Mouse (Mus musculus): ENCODE measurements at regions not wholly inside any gene's neighbourhood (a gene's known extent, or its start where the extent isn't known, plus 50 kb on each side); places are given as distances from the start of the nearest gene placed in this dataset.

DNA sequence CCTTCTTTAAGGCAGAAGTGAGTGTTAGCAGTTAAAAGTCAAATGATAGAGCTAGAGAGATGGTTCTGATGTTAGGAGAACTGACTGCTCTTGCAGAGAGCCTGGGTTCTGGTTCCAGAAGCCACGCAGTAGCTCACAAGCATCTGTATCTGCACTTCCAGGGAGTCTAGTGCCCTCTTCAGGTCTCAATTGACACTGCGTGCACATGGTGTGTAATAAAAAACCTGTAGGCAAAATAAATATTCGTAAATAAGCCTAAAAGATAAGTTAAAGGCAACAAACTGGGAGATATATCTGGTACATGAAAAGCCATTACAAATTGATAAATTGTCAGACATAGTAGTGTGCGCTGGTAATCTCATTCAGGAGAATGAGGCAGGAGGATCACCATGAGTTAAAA lies 133.8 kb upstream of the Csf3r start:
- no peak for ATAC-seq (ENCODE audit: borderline replicate concordance, extremely low read depth, low FRiP score, low TSS enrichment)
- H3K9me3 ChIP-seq, result no peaks in the 10 kb centered on the region
- H3K4me2 ChIP-seq, result no peak overlapping the region
- H3K27ac ChIP-seq, result no peak overlapping the region
- no peaks in the 10 kb centered on the region for H3K27me3 ChIP-seq
- no peak overlapping the region for H3K4me3 ChIP-seq
- H3K9ac ChIP-seq, result no peak overlapping the region
- H3K4me1 ChIP-seq, result no peaks in the 10 kb centered on the region
- no peaks in the 10 kb centered on the region for H3K36me3 ChIP-seq
- WGBS, result 58% methylated on average over 4 of the region's 4 CpGs

DNA sequence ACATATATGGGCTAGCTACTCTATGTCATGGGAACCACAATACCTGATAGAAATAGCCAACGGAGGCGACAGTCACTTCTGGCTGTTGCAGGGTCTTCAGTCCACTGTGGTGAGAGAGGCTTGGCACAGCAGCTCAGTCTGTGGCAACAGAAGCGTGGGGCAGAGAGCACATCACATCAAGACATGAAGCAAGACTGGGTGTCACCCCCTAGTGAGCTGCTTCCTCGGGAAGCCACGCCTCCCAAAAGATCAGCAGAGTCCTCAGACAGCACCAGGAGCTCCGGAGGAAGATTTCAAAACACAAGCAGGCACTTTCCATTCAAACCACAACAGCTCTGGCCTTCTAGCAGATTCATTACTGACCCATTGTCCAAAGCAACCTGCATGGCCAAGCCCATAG lies 131.2 kb upstream of the Csf3r start:
- no peaks in the 10 kb centered on the region for H3K4me1 ChIP-seq
- H3K9ac ChIP-seq, result no peak overlapping the region
- WGBS, result 55% methylated on average over 6 of the region's 6 CpGs
- H3K4me3 ChIP-seq, result no peak overlapping the region
- H3K4me2 ChIP-seq, result no peak overlapping the region
- H3K36me3 ChIP-seq, result no peaks in the 10 kb centered on the region
- ATAC-seq (ENCODE audit: borderline replicate concordance, extremely low read depth, low FRiP score, low TSS enrichment), result no peak
- no peaks in the 10 kb centered on the region for H3K27me3 ChIP-seq
- H3K9me3 ChIP-seq, result no peaks in the 10 kb centered on the region
- H3K27ac ChIP-seq, result no peak overlapping the region

GRCm38 (mm10) chr4:125897707-125898106 lies 126.6 kb upstream of the Csf3r start:
- Histone ChIP-seq H3K36me3 (no peaks in the 10 kb centered on the region), H3K9me3 (no peaks in the 10 kb centered on the region), H3K9ac (no peak overlapping the region), H3K4me2 (no peak overlapping the region), H3K4me3 (no peak overlapping the region), H3K27ac (no peak overlapping the region), H3K27me3 (no peaks in the 10 kb centered on the region), H3K4me1 (no peaks in the 10 kb centered on the region)
- WGBS, result 60% methylated on average over 2 of the region's 2 CpGs
- 0 out of 2 replicates have a peak, but pooled peaks have one; percentile 37 for ATAC-seq (ENCODE audit: borderline replicate concordance, extremely low read depth, low FRiP score, low TSS enrichment)

DNA sequence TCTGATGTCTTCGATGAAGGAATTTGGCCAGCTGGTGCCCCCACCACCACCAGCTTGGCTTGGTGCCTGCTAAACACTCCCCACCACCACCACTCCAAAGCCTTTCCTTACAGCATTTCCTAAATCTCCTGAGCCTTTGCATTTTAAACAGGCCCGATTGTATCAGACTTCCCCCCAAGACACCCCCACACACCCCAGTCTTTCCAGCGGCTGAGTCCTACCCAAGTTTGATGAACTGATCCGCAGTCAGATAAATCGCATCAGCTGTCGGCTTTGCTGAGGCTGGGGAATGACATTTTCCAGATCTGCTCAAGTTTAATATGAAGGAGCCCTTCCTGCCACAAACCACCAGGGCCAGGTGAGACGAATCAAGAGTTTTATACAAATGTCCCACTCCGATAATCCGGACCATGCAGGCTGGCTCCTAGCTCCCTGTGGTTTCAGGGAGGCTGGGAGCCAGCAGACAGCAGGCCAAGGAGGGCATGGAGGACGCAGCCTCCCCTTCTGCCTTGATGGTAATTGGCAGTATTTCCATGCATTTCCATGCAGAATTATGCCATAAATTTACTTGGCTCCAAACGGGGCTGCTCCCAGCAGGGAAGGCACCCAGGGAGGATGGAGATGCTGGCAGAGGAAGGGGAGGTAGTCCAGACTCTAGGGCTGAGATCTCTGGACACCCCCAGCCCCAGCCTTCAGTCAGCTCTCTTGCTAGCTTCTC lies 125.6 kb upstream of the Csf3r start:
- no peaks in the 10 kb centered on the region for H3K27me3 ChIP-seq
- no peak overlapping the region for H3K9ac ChIP-seq
- no peak for ATAC-seq (ENCODE audit: borderline replicate concordance, extremely low read depth, low FRiP score, low TSS enrichment)
- no peaks in the 10 kb centered on the region for H3K4me1 ChIP-seq
- H3K36me3 ChIP-seq, result no peaks in the 10 kb centered on the region
- H3K9me3 ChIP-seq, result no peaks in the 10 kb centered on the region
- no peak overlapping the region for H3K27ac ChIP-seq
- WGBS, result 47% methylated on average over 11 of the region's 11 CpGs
- H3K4me3 ChIP-seq, result no peak overlapping the region
- H3K4me2 ChIP-seq, result no peak overlapping the region

DNA sequence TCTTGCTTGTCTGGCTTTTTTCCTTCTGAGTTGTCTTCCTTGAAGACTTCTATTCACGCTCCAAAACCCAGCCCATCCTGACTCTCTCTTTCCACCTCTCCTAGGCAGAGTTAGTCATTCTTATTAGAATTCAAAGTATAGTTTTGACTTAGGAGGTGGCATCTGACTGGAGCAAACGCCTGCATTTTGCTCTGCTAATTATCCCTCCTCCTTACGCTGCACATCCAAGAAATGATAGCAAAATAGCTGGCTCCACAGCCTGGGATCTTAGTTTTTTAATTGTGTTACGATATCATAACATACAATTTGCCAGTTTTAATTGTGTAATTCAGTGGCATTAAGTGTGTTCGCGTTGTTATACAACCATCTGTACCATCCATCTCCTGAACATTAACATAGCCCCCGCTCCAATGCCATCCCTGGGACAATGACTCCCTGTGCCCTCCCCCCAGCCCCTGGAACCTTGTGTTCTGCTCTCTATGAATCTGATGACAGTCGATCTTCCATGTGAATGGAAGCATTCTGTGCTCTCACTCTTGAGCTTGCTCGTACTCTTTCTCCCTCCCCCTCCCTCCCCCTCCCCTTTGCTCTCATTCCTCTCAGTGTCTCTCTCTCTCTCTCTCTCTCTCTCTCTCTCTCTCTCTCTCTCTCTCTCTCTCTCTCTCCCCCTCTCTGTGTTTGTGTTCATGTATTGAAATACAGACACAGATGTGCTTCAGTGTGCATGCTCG lies 122.6 kb upstream of the Csf3r start:
- no peaks in the 10 kb centered on the region for H3K4me1 ChIP-seq
- ATAC-seq (ENCODE audit: borderline replicate concordance, extremely low read depth, low FRiP score, low TSS enrichment), result no peak
- 71% methylated on average over 10 of the region's 10 CpGs for WGBS
- no peaks in the 10 kb centered on the region for H3K36me3 ChIP-seq
- no peak overlapping the region for H3K27ac ChIP-seq
- no peaks in the 10 kb centered on the region for H3K9me3 ChIP-seq
- H3K4me3 ChIP-seq, result no peak overlapping the region
- H3K9ac ChIP-seq, result no peak overlapping the region
- no peaks in the 10 kb centered on the region for H3K27me3 ChIP-seq
- H3K4me2 ChIP-seq, result no peak overlapping the region

DNA sequence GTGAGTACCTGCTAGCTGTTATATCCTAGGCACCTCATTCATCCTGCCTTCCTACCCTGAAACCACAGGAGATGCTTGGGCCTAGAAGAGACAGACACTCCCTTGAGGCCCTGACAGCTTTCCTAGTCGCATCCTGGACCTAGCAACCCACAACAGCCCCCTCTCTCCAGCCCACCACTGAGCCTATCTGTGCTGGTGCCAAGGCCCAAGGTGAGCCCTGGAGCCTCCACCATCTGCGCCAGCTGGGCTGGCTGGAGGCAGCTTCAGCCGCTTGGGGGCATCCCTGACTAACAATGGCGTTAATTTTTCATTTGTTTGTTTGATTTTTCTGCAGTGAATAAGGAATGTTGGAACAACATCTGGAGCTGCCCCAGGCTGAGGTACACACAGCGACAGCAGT lies 118.1 kb upstream of the Csf3r start:
- Histone ChIP-seq H3K4me2 (no peak overlapping the region), H3K27me3 (peaks cover 10% of the 10 kb centered on the region), H3K9me3 (no peaks in the 10 kb centered on the region), H3K4me1 (no peaks in the 10 kb centered on the region), H3K27ac (no peak overlapping the region), H3K4me3 (no peak overlapping the region), H3K36me3 (no peaks in the 10 kb centered on the region), H3K9ac (no peak overlapping the region)
- ATAC-seq (ENCODE audit: borderline replicate concordance, extremely low read depth, low FRiP score, low TSS enrichment), result no peak
- WGBS, result 59% methylated on average over 5 of the region's 5 CpGs

DNA sequence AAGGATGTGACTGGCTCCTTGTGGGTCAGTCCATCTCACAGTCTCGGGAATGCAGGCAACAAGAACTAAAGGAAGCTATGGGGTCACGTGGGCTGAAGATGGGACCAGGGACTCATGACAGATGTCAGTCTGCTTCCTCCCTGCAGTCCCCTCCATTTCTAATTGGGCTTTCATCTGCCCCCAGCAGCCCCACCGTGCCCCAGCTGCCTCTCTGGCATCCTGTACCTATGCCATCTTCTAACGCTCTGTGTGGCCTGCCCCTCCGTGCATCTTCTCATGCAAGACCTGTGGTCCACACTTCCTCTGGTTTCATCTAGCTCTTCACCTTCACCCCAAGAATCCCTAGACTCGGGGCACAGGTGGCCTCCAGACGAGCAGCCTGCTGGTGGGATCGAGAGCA lies 115.4 kb upstream of the Csf3r start:
- no peak overlapping the region for H3K27ac ChIP-seq
- 82% methylated on average over 8 of the region's 8 CpGs for WGBS
- no peak for ATAC-seq (ENCODE audit: borderline replicate concordance, extremely low read depth, low FRiP score, low TSS enrichment)

DNA sequence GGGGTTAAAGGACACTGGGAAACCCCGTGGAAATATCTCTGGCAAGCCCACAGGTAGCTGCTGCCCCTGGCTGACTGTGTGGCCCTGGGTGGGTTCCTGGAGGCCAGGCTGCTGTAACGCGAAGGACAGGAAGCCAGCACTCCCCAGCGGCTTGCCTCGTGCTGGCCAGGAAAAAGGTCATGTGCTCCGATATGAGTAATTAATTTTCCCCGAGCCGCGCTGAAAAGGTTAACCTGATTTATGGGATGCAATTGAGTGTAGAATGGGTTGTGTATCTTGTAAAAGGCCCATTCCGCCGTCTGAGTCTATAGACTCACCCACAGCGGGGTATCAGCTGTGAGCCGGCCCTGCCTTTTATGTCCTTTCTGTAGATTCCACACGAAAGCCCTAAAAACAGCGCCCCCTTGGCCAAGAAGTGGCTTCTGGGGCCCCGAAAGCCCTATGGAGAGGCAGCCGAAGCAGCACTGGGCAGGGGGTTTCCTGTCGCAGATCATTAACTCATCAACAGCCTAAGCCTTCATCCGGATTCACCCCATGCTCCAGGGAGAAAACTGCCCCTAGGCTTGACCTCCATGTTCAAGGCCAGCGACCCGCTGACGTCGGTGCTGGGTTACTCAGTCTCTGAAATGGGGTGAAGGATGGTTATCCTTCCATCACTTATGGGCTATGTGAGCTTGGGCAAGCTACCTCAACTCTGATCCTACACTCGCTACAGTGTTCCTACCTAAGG lies 112.6 kb upstream of the Csf3r start:
- H3K4me2 ChIP-seq, result no peak overlapping the region

More for the DNA sequence above, 115.4 kb upstream of the Csf3r start:
- Histone ChIP-seq H3K27me3 (peaks cover 30% of the 10 kb centered on the region), H3K9ac (no peak overlapping the region), H3K4me1 (no peaks in the 10 kb centered on the region), H3K36me3 (no peaks in the 10 kb centered on the region), H3K9me3 (no peaks in the 10 kb centered on the region), H3K4me3 (no peak overlapping the region), H3K4me2 (no peak overlapping the region)

GRCm38 (mm10) chr4:125912444-125913049 lies 111.8 kb upstream of the Csf3r start:
- Histone ChIP-seq H3K4me3 (no peak overlapping the region), H3K36me3 (no peaks in the 10 kb centered on the region), H3K9ac (no peak overlapping the region), H3K27me3 (peaks cover 30% of the 10 kb centered on the region), H3K9me3 (no peaks in the 10 kb centered on the region), H3K4me2 (no peak overlapping the region), H3K4me1 (no peaks in the 10 kb centered on the region), H3K27ac (no peak overlapping the region)
- ATAC-seq (ENCODE audit: borderline replicate concordance, extremely low read depth, low FRiP score, low TSS enrichment), result no peak
- 27% methylated on average over 8 of the region's 8 CpGs for WGBS

More for the DNA sequence above, 112.6 kb upstream of the Csf3r start:
- 14% methylated on average over 24 of the region's 24 CpGs for WGBS
- Histone ChIP-seq H3K36me3 (no peaks in the 10 kb centered on the region), H3K4me1 (no peaks in the 10 kb centered on the region), H3K4me3 (no peak overlapping the region), H3K27me3 (peaks cover 30% of the 10 kb centered on the region), H3K9me3 (no peaks in the 10 kb centered on the region), H3K9ac (no peak overlapping the region), H3K27ac (no peak overlapping the region)
- ATAC-seq (ENCODE audit: borderline replicate concordance, extremely low read depth, low FRiP score, low TSS enrichment), result no peak

DNA sequence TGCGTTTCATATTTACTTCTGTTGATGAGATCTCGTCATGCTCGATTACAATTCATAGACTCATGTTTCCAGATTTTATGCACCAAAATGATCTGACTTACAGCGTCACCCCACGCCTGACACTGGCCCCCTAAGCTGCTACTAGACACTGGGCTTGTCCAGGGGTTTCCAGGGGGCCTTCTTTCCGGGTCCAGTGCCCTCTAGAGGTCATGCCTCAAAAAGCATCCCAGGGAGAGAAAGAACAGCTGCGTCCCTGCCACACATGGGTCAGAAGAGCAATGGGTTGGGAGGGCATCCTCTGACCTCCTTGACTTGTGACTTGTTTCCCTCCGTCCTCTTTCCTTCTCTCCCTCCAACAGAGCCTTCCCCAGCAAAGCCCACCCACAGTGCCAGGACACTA lies 109.2 kb upstream of the Csf3r start:
- H3K9ac ChIP-seq, result no peak overlapping the region
- no peak for ATAC-seq (ENCODE audit: borderline replicate concordance, extremely low read depth, low FRiP score, low TSS enrichment)
- WGBS, result 29% methylated on average over 8 of the region's 8 CpGs
- H3K4me3 ChIP-seq, result no peak overlapping the region
- H3K27ac ChIP-seq, result no peak overlapping the region
- H3K9me3 ChIP-seq, result no peaks in the 10 kb centered on the region
- peaks cover 34% of the 10 kb centered on the region for H3K27me3 ChIP-seq
- no peaks in the 10 kb centered on the region for H3K36me3 ChIP-seq
- H3K4me1 ChIP-seq, result no peaks in the 10 kb centered on the region
- H3K4me2 ChIP-seq, result no peak overlapping the region

DNA sequence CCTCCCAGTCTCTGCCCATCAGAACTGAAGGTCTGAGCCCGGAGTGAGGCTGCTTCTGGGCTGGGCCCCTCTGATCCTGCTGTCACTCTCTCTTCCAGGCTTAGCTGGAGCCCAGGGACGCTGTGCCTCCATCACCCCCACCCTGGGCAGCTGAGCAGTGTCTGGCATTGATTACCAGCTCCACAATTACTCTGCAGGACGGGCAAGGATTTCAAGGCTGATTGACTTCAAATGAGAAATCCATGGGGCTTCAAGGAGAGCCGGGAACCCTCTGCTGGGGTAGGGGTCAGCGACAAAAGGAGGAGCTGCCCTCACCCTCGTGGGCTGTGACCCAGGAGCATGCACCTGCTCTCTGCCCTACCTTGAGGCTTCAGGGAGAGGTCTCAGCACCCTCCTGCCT lies 107.1 kb upstream of the Csf3r start:
- Histone ChIP-seq H3K4me1 (no peaks in the 10 kb centered on the region), H3K27me3 (peaks cover 33% of the 10 kb centered on the region), H3K4me2 (no peak overlapping the region), H3K4me3 (no peak overlapping the region), H3K9ac (no peak overlapping the region), H3K9me3 (no peaks in the 10 kb centered on the region), H3K27ac (no peak overlapping the region), H3K36me3 (no peaks in the 10 kb centered on the region)
- 48% methylated on average over 6 of the region's 6 CpGs for WGBS
- ATAC-seq (ENCODE audit: borderline replicate concordance, extremely low read depth, low FRiP score, low TSS enrichment), result no peak
